Mouse (Mus musculus) stomach, embryonic 15.5 days (tissue): ENCODE data around the gene Sh3gl1. TPM values are rescaled to one million over a fixed set of nuclear protein-coding genes. Genes with fewer than 3 reads are reported as not detected.
A peak's percentile ranks its signal among the peaks of the same experiment; 100 is the strongest.
"Not testable (repeated sequence)": the region's sequence is repeated elsewhere in the genome, so short reads cannot be mapped to it uniquely, and the experiment has no call there.

Source experiments
- ATAC-seq: fragments of 200-750 bp; cut with Nextera tagmentation; 2 replicates; pipeline ENCODE4 v1.8.0; 2017; ENCODE audit warnings: low read depth, moderate number of reproducible peaks, moderate TSS enrichment; ENCODE audit not compliant: insufficient read depth, low FRiP score
- H3K27ac ChIP-seq: fragments of 300-500 bp; sonication (generic); 2 replicates; pipeline ENCODE4 v1.5.1; 2015; ENCODE audit warnings: mild to moderate bottlenecking, inconsistent platforms
- H3K27me3 ChIP-seq: fragments of 300-500 bp; sonication (generic); replicated peaks from 2 replicates; pipeline ENCODE4 v1.6.1; 2015; ENCODE audit warnings: inconsistent platforms
- H3K36me3 ChIP-seq: fragments of 300-500 bp; sonication (generic); 2 replicates; pipeline ENCODE4 v1.6.1; 2015; ENCODE audit warnings: inconsistent platforms
- H3K4me1 ChIP-seq: fragments of 300-500 bp; sonication (generic); 2 replicates; pipeline ENCODE4 v1.6.1; 2015; ENCODE audit warnings: inconsistent platforms
- H3K4me2 ChIP-seq: fragments of 300-500 bp; sonication (generic); 2 replicates; pipeline ENCODE4 v1.6.1; 2015; ENCODE audit warnings: mild to moderate bottlenecking, inconsistent platforms
- H3K4me3 ChIP-seq: fragments of 300-500 bp; sonication (generic); replicated peaks from 2 replicates; pipeline ENCODE4 v1.5.1; 2015; ENCODE audit warnings: inconsistent platforms
- H3K9ac ChIP-seq: fragments of 300-500 bp; sonication (generic); 2 replicates; pipeline ENCODE4 v1.6.1; 2015; ENCODE audit warnings: inconsistent platforms
- H3K9me3 ChIP-seq: fragments of 300-500 bp; sonication (generic); 2 replicates; pipeline ENCODE4 v1.6.1; 2016; ENCODE audit warnings: inconsistent platforms
- WGBS: fragments of 180-500 bp; shearing (Covaris S2); methylation state at CpG from one replicate; pipeline ENCODE4 v1.1.7; 2015; 5-methylcytosine and 5-hydroxymethylcytosine counted together
- polyA plus RNA-seq: library from polyadenylated mRNA; unstranded; fragments of >200 nt; fragmentation: Nextera tagmentation; extraction: Ambion mirVana; gene quantifications from 2 replicates; pipeline ENCODE4 v1.2.1, GENCODE M21; 2015

The Sh3gl1 gene
- polyA plus RNA-seq, 1 experiment from 2014 or later: 136 TPM

DNA sequence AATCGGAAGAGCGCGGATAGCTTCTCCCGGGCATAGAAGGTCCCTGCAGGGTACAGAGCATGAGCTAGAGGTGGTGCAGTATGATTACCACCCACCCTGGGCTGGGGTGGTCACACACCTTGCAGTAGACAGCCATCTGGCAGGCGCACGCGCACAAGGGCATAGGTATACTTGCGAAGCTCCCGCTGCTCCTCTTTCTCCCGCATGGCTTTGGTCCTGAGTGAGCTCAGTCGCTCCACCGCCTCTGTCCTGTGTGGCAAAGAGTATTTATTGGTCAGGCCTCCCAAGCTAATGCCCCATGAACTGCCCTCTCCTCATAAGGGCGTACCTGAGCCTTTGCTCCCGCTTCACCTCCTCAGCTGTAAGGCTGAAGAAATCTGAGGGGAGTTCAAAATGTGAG, 32.6 kb upstream of the Sh3gl1 start:
- H3K27me3 ChIP-seq: no peaks in the 10 kb centered on the region
- H3K9ac ChIP-seq: no peak overlapping the region
- peaks cover 82% of the 10 kb centered on the region for H3K36me3 ChIP-seq
- ATAC-seq: no peak
- no peak overlapping the region for H3K27ac ChIP-seq
- 96% methylated on average over 14 of the region's 14 CpGs for WGBS
- H3K4me2 ChIP-seq: no peak overlapping the region
- no peak overlapping the region for H3K4me3 ChIP-seq
- H3K4me1 ChIP-seq: peaks cover 8% of the 10 kb centered on the region; the same call in 1 of the 2 replicates
- no peaks in the 10 kb centered on the region for H3K9me3 ChIP-seq

DNA sequence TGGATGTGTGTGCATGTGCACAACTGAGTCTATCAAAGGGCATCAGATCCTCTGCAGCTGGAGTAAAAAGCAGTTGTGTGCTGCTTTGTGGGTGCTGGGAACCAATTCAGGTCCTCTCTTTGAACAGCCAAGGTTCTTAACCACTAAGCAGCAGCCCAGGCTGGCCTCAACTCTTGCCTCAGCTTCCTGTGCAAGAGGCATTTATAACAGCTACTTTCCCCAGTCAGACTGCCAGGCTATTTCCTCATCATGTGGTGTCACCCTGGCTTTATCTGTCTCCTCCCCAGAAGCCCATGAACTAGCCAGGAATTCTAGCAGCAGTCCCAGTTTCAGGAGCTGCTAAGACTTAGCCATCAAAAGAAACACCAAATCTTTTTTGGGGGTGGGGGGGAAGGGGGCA, 30.0 kb upstream of the Sh3gl1 start:
- ATAC-seq: no peak

DNA sequence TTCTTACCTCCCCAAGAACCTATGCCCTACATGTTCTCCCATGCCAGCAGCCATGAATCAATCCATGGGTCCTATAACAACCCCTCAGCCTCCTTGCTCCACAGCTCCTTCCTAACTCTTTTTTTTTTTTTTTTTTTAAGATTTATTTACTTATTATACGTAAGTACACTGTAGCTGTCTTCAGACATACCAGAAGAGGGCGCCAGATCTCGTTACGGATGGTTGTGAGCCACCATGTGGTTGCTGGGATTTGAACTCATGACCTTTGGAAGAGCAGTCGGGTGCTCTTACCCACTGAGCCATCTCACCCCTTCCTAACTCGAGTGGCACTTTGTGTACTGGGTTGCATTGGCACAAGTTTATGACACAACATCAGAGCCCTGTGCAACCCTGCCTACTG, 29.3 kb upstream of the Sh3gl1 start:
- not testable (repeated sequence) for H3K27ac ChIP-seq, H3K9ac ChIP-seq, ATAC-seq, H3K4me1 ChIP-seq, H3K4me3 ChIP-seq, H3K27me3 ChIP-seq, H3K9me3 ChIP-seq, H3K4me2 ChIP-seq
- peaks cover 94% of the 10 kb centered on the region for H3K36me3 ChIP-seq
- WGBS: 79% methylated on average over 6 of the region's 6 CpGs

More for the DNA sequence above, 30.0 kb upstream of the Sh3gl1 start:
- Histone ChIP-seq H3K9me3 (no peaks in the 10 kb centered on the region), H3K4me3 (no peak overlapping the region), H3K36me3 (peaks cover 93% of the 10 kb centered on the region), H3K9ac (no peak overlapping the region), H3K4me2 (no peak overlapping the region), H3K4me1 (no peaks in the 10 kb centered on the region), H3K27ac (no peak overlapping the region), H3K27me3 (no peaks in the 10 kb centered on the region)

DNA sequence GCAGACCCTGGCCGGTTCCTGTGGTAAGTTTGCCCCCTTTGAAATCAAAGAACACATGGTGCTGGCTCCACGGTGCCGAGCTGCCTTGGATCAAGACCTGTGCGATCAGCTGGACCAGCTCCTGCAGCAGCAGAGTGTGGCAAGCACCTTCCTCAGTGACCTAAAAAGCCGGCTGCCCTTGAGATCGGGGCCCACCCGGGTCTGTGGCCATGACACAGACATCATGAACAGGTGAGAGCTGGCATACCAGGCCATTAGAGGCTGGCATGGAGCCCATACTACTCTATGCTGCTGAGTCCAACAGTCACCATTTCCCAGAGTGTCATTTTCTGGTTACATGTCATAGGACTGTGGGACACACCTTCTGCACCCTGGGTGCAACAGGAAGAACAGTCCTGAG, 25.6 kb upstream of the Sh3gl1 start:
- no peaks in the 10 kb centered on the region for H3K27me3 ChIP-seq
- no peak overlapping the region for H3K27ac ChIP-seq
- 94% methylated on average over 7 of the region's 7 CpGs for WGBS
- H3K9me3 ChIP-seq: no peaks in the 10 kb centered on the region
- peaks cover 91% of the 10 kb centered on the region for H3K36me3 ChIP-seq
- H3K4me1 ChIP-seq: no peaks in the 10 kb centered on the region
- H3K4me3 ChIP-seq: no peak overlapping the region
- no peak overlapping the region for H3K4me2 ChIP-seq
- no peak overlapping the region for H3K9ac ChIP-seq
- no peak for ATAC-seq

DNA sequence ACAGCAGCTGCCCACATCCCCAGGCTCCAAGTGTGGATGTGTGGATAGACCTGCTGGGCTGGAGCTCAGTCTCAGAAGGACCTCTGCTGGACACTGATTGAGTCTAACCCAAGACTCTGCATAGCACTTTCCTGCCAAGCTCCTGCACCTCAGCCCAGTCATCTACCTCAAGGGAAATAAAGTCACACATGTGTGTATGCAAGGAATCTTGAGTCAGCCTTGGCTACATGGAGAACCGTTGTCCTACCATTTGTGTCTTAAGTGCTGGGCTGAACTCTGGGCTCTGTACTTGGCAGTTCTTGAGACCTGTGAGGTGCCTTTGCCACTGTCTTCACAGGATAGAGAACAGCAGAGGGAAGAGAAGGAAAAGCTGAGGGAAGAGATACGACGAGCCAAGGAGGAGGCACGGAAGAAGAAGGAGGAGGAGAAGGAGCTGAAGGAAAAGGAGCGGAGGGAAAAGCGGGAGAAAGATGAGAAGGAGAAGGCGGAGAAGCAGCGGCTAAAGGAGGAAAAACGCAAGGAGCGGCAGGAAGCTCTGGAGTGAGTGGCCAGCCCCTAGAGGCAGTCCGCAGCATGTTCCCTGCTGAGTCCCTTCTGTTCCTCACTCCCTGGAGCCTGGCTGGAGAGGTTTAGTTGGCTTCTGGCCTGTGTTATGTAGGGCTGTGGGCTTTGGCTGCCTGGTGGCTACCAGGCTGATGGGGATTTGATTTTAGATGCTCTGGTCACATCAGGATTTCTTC, 21.1 kb upstream of the Sh3gl1 start:
- no peaks in the 10 kb centered on the region for H3K9me3 ChIP-seq
- no peaks in the 10 kb centered on the region for H3K4me1 ChIP-seq
- no peak overlapping the region for H3K4me3 ChIP-seq
- 89% methylated on average over 11 of the region's 11 CpGs for WGBS
- no peak overlapping the region for H3K27ac ChIP-seq
- no peak overlapping the region for H3K9ac ChIP-seq
- peaks cover 68% of the 10 kb centered on the region for H3K36me3 ChIP-seq
- no peak for ATAC-seq
- no peaks in the 10 kb centered on the region for H3K27me3 ChIP-seq
- no peak overlapping the region for H3K4me2 ChIP-seq

DNA sequence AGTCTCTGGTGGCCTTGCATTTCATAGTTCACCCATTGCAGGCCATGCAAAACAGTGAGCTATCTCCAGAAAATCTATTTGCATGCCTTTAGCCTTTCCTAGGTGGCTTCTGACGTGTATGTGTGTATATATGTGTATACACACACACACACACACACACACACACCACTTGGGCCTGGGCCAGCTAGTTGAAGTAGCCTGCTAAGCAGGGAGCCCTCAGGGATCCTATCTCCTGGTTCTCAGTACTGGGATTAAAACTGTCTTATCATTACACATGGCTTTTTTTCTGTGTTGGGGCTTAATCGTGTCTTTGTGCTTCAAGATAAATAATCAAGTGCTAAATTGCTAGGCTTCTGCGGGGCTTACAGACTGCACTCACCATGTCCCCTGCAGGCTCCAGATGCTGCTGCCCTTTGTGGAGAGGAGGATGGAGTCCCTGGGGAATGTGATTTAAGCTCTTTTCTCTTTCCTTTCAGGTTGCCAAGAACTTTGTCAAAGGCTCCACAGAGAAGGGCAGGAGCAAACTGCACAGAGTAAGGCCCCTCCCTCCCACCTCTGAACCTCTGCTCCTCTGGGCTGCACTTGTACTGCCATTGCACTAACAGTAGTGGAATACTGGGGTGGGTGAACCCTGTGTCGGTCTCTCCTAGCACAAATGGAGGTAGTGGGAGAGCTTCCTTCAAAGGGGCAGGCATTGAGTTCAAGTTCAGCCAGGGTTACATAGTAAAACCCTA, 19.7 kb upstream of the Sh3gl1 start:
- peaks cover 59% of the 10 kb centered on the region for H3K36me3 ChIP-seq
- H3K27me3 ChIP-seq: no peaks in the 10 kb centered on the region
- no peaks in the 10 kb centered on the region for H3K9me3 ChIP-seq
- H3K4me1 ChIP-seq: no peaks in the 10 kb centered on the region
- H3K4me3 ChIP-seq: no peak overlapping the region
- H3K4me2 ChIP-seq: no peak overlapping the region
- H3K9ac ChIP-seq: no peak overlapping the region
- no peak overlapping the region for H3K27ac ChIP-seq
- WGBS: 65% methylated on average over 4 of the region's 4 CpGs
- no peak for ATAC-seq

DNA sequence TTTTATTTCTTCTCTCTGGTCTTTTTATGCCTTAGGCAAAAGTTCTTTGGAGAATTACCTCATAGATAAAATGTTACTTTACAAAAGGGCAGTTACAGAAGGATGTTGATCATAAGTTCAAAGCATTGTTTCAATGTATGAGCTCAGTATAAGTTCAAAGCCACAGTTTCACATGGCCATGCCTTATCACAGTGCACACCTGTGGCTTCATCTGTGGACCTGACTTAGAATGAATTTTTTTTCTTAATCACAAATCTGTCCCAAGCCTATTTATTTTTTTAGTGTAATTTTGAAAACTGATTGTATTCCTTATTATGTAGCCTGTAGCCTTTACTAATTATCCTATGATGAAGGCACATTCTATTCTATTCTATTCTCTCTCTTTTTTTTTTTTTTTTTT, 18.5 kb upstream of the Sh3gl1 start:
- no peaks in the 10 kb centered on the region for H3K27me3 ChIP-seq
- H3K9ac ChIP-seq: no peak overlapping the region
- no peak overlapping the region for H3K27ac ChIP-seq
- no peaks in the 10 kb centered on the region for H3K9me3 ChIP-seq
- no peaks in the 10 kb centered on the region for H3K4me1 ChIP-seq
- H3K4me3 ChIP-seq: no peak overlapping the region
- H3K4me2 ChIP-seq: no peak overlapping the region
- ATAC-seq: no peak
- peaks cover 52% of the 10 kb centered on the region for H3K36me3 ChIP-seq

DNA sequence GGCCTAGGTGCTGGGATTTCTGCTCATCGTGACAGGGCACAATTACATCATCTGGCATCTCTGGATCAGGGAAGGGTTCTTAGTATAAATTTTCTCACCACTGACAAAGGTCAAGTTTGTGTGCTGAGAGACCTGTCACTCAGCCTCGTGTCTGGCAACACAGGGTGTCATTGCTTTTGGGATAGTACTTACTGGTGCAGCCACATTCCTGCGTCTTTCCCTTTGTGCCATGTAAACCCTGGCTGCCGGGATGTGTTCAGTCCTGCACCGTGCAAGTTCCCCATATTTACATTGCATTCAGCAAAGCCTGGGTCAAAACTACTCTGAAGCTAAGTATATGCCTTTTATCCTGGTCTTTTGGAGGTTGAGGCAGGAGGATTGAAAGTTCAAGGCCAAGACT, 14.9 kb upstream of the Sh3gl1 start:
- H3K4me3 ChIP-seq: no peak overlapping the region
- WGBS: 77% methylated on average over 5 of the region's 5 CpGs
- peaks cover 41% of the 10 kb centered on the region for H3K36me3 ChIP-seq
- H3K4me1 ChIP-seq: no peaks in the 10 kb centered on the region
- ATAC-seq: no peak
- H3K9ac ChIP-seq: no peak overlapping the region
- 0 out of 2 replicates have a peak overlapping the region, but pooled peaks have one; percentile 32 for H3K27ac ChIP-seq
- no peaks in the 10 kb centered on the region for H3K9me3 ChIP-seq
- H3K4me2 ChIP-seq: no peak overlapping the region
- no peaks in the 10 kb centered on the region for H3K27me3 ChIP-seq

DNA sequence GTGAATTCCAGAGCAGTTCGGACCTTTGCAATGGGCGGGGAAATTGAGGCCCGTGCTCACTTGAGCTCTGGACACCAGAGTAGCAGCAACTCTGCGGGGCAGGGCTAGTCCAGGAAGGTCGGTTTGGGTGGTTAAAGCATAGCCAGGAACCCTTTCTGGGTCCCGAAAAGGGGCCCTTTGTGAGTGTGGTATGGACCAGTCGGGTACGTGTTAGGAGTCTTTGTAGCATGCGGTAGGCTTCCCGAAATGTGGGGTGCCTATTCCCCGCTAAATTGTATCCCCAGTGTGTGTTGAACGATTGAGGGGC, 4.4 kb upstream of the Sh3gl1 start:
- 2% methylated on average over 12 of the region's 12 CpGs for WGBS
- Histone ChIP-seq H3K9ac (peak overlapping the region; percentile 82), H3K4me1 (peaks cover 13% of the 10 kb centered on the region), H3K27me3 (no peaks in the 10 kb centered on the region), H3K4me3 (peak overlapping the region; percentile 74), H3K4me2 (peak overlapping the region; percentile 77), H3K27ac (peak overlapping the region; percentile 89), H3K9me3 (no peaks in the 10 kb centered on the region), H3K36me3 (0 out of 2 replicates have a peak, but pooled peaks cover 9% of the 10 kb centered on the region)
- ATAC-seq: no peak

DNA sequence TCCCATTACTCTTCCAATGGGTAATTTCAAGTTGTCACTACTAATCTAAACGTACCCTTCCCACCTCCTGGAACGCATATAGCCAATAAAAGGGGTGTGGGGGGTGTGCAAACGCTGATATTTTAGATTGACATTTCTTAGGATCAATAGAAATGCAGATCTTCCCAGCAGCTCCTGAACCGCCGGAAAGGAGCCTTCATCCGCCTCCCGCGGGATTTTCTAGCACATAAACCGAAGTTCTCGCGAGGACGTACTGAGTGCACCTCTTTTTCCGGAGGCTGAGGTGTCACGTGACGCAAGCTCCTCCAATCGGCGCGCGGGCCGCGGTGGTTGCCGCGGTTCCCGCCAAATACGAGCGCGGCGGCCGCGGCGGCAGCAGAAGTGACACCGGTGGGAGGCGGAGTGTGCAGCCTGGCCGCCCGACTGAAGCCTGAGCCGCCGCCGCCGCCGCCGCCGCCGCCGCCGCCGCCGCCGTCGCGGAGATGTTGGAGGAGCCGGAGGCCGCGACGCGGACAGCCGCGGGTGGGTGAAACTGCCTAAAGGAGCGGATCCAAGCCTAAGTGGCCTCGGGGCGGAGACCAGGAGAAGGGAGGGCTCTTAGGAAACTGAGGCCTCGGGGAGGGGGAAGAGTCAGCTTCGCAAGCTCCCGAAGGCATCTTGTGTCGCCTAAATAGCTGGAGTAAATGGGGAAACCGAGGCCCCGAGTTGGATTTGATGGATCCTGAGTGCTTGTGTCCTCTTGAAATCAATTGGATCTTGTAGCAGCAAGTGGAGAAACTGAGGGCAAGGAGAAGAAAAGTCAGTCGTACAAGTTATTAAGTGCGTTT, 3.8 kb upstream of the Sh3gl1 start, which contains the start of gene Chaf1a:
Gene Chaf1a, plus strand, starts transcription at position 410 of the 827 bp plus-strand sequence.
- H3K36me3 ChIP-seq: 0 out of 2 replicates have a peak, but pooled peaks cover 5% of the 10 kb centered on the region
- ATAC-seq: peak; percentile 85
- WGBS: under 1% methylated on average over 66 of the region's 68 CpGs
- H3K27ac ChIP-seq: peak within 1 kb of the TSS; percentile 89
- no peaks in the 10 kb centered on the region for H3K27me3 ChIP-seq
- H3K4me1 ChIP-seq: peaks cover 14% of the 10 kb centered on the region
- H3K9me3 ChIP-seq: no peaks in the 10 kb centered on the region
- H3K9ac ChIP-seq: peak within 1 kb of the TSS; percentile 82
- peak within 1 kb of the TSS; percentile 74 for H3K4me3 ChIP-seq
- peak within 1 kb of the TSS; percentile 77 for H3K4me2 ChIP-seq

DNA sequence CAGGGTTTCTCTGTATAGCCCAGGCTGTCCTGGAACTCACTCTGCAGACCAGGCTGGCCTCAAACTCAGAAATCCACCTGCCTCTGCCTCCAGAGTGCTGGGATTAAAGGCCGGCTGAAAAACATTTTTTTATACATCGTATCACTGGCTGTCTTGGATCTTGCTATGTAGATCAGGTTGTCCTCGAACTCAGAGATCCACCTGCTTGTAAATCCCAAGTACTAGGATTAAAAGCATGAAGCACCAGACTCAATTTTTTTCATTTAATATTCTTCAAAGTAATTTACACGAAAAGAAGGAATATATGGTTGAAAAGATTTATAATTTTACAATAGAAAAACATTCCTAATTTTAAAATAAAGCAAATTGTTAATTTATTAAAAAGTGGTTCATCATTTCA, 2.9 kb upstream of the Sh3gl1 start:
- no peaks in the 10 kb centered on the region for H3K36me3 ChIP-seq
- H3K4me2 ChIP-seq: peak overlapping the region; percentile 77
- H3K9me3 ChIP-seq: no peaks in the 10 kb centered on the region
- H3K4me3 ChIP-seq: peak overlapping the region; percentile 74; the same call in 1 of the 2 replicates
- no peaks in the 10 kb centered on the region for H3K27me3 ChIP-seq
- no peak overlapping the region; the same call in 1 of the 2 replicates for H3K27ac ChIP-seq
- WGBS: 73% methylated on average over 4 of the region's 4 CpGs
- ATAC-seq: no peak
- H3K9ac ChIP-seq: no peak overlapping the region
- peaks cover 23% of the 10 kb centered on the region for H3K4me1 ChIP-seq
